Mouse (Mus musculus) adrenal gland, postnatal 4 days (tissue): ENCODE results near the gene Spatc1l. TPM values are rescaled to one million over a fixed set of nuclear protein-coding genes. Genes with fewer than 3 reads are reported as not detected.

Experiments used
- DNase-seq, 2 experiments: peaks; one replicate each; pipeline ENCODE4 v3.0.0; 2021 to 2022; ENCODE audit warnings: low spot score in 2 of 2, mixed read lengths in 2 of 2
- long read RNA-seq, 2 experiments: library from polyadenylated mRNA; stranded (forward); transcript quantifications; one replicate each; pipeline ENCODE4 v2.0.0; 2021
- total RNA-seq, 2 experiments: library from RNA; stranded (reverse); gene quantifications; 2 replicates each; pipeline ENCODE4 v1.2.3; 2021

The Spatc1l gene
- total RNA-seq: not detected
- long read RNA-seq, experiment 1: 0 reads
- long read RNA-seq, experiment 2: 0 reads

DNA sequence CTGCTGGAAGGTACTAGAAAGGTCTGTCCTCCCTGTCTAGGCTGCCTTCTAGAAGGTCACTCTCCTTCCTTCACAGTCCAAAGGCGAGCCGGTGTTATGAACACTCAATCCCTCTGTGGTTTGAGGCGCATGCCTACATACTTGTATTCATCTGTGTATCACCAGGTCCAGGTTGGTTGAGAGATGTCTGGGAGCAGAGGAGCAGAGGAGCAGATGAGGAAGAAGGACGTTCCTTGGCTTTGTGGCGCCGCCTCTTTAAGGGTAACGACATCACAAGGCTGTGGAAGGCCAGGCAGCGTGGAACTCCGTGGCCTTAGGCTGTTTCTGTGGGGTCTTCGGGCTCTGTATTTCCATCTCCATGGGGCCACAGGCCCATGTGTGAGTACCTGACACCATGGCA is at the start of gene Spatc1l:
Gene Spatc1l, plus strand, starts transcription at position 301 of the 400 bp plus-strand sequence.
- DNase-seq: no peak

DNA sequence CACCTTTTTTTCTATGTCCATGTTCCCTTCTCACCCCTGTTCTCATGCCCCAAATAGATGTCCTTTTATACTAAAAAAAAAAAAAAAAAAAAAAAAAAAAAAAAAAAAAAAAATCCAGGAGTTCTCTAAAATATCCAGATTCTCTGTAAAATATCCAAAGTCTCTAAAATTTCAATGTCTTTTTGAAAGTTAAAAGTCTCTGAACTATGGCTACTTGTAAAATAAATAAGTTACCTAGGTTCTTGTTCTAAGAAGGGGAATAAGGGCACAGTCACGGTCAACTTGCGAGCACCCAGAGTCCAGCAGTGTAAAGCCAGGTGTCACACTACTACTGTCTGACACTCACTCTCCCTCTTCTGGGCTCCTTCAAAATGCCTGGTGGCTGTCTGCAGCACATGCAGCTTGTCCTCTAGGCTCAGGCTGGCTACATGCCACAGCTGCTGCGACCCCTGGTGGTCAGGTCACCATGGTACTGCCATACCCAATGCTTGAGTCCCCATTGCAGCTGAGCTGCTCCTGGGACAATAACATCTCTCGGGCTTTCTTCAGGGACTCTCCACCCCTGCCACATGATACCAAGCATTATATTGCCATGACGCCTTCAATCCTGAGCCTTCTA is 49.0 kb upstream of the Spatc1l start:
- DNase-seq: peak; percentile 62 to 66

DNA sequence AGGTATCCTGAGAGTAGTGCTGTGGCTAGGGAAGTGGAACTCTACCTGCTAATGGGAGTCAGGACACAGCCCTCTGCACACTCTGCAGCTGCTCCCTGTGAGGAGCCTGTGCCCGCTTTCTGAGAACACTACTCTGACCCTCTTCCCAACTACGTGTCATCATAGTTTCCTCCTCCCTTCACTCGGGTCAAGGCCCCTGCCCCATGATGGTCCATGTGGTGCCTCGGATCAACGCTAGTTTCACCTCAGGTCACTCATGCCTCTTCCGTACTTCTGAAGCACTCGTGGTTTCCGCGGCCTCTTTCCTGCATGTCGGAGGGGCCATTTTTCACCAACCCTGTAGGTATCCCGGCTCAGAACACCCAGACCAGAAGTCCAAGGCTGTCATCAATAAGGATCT is 31.1 kb upstream of the Spatc1l start:
- DNase-seq: no peak

DNA sequence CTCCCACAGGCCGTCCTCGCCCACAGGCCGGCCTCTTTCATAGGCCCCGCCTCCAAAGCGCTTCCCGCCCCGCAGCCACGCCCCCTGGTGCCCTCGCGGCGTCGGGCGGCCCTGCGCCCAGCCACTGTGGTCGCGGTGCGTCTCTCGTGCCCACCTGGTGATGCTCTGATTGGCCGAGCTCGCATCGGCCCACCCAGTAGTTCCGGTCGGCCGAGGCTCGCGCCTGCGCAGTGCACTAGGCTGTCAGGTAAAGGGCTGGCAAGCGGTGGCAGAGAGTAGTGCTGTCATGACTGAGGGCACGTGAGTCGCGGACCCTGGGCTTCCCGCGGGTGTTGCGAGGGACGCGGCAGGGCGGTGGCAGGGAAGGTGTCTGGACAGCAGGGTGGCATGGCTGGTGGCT is 30.7 kb upstream of the Spatc1l start, which contains the start of gene Lss:
Gene Lss, plus strand, starts transcription at position 214 of the 400 bp plus-strand sequence.
- peak; percentile 90 to 92 for DNase-seq

DNA sequence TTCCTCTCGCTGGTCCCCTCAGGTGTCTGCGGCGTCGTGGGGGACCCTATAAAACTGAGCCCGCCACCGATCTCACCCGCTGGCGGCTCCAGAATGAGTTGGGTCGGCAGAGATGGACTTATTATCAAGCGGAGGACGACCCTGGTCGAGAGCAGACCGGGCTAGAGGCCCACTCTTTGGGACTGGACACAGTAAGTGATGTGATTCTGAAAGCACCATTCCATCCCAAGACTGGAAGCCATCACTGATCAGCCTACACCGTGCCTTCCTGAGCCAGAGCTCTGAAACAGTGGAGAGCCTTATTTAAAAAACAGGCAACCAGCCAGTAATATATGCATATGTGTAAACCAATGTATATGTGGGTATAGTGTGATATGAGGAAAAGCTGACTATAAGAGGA is 30.2 kb upstream of the Spatc1l start:
- DNase-seq: no peak

DNA sequence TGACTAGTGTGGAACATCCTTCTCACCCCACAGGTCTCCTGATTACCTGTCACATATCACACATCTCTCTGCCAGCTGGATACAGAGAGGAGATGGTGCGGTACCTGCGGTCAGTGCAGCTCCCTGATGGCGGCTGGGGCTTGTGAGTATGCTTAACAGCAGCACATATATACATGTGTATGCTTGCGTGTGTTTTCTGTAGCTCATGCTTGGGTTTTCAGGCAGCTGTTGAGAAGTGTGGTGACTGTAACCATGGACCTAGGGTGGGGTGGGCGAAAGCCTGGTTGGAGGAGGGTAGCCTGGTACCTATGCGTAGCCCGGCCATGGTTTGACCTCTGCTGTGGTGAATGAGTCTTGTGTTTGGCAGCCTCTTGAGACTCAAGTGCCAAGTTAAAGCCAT is 26.5 kb upstream of the Spatc1l start:
- no peak for DNase-seq

DNA sequence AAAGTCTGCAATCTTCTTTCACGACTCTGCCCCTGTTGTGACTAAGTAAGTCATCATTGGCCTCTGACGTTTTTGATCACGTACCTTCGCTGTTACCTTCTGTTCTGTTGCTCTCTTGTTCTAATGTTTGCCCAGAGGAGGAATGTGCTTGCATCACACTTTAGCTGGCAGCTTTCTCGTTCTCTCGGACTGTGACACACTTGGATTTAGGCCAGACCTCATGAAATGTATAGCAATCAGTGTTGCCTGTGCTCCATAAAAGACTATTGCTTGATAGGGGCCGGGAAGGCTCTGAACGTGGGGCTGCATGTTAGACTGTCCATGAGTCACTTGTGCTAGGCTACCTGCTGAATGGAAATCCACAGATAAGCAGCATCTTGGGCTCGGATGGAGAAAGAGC is 24.5 kb upstream of the Spatc1l start:
- no peak for DNase-seq

DNA sequence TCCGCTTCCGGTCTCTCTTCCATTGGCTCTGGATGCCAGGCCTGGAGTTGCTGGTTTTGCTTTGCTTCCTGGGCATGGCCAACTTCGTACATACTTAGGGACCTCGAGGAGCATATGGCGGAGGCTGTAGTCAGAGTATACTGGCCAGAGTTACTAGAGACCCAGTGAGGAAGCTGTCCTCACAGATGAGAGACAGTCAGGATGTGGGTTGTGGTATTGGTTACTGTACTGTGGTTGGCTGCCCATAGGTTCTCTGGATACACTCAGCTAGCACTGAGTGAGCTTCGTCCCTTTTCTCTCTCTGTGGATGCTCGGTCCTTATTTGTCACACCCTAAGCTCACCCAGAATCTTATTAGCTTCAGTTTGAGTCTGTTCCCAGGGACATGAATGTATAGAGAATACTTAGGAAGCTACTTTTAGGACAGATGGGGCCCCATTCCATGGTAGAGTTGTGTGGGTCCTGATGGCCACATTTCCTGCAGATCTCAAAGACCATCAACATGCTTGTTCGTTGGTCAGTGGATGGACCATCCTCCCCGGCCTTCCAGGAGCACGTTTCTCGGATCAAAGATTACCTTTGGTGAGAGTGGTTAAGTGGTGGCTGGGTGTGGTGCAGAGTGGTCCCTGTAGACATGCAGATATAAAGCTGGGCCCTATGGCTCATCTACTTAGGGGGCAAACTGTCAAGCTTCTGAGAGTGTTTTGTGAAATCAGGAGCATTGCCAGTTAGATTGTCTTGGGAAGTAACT is 20.6 kb upstream of the Spatc1l start:
- DNase-seq: no peak

DNA sequence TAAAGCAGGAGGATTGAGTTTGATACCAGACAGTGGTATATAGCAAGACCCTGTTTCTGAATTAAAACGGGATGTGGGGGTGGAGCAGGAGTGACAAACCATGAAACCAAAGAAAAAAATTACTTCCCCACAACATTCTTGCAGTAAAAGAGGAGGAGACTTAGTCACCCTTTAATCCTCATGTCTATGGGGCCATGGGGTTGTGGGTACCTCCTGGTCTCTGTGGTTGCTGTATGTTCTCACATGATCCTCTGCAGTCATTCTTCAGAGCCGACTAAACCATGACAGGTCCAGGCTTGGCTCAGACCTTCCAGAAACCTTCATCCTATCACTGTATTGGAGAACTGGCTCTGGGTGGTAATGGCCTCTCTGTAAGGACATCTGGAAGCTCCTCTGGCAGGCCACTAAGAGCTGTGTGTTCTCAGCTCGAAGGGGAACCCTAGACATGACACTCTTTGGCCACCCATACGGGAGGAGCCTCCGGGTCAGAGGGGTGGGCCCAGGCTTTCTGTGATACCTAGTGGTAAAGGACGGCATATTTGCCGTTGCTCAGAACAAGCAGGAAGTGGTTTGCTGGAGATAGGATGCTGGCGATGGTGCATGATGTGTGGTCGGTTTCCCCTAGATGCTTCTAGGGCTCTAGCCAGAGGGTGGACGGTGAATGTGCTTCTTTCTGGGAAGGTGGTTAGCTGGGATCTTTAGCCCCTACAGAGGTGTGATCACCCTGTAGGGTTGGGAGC is 19.3 kb upstream of the Spatc1l start:
- no peak for DNase-seq

DNA sequence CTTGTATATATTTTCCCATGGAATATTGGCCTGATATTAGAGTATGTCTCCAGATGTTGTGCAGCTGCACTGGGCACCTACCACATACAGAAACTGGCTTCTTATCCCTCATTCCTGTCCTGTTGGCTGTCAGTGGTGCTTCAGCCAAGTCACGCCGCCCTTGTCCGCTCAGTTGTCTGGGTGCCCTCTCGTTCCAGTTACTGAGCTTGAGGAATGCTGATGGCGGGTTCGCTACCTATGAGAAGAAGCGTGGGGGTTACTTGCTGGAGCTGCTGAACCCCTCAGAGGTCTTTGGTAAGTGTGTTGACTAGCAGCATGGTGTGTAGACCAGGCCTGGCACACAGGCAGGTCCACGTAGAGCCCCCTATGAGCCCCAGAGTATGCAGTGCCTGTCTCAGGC is 15.5 kb upstream of the Spatc1l start:
- no peak for DNase-seq

DNA sequence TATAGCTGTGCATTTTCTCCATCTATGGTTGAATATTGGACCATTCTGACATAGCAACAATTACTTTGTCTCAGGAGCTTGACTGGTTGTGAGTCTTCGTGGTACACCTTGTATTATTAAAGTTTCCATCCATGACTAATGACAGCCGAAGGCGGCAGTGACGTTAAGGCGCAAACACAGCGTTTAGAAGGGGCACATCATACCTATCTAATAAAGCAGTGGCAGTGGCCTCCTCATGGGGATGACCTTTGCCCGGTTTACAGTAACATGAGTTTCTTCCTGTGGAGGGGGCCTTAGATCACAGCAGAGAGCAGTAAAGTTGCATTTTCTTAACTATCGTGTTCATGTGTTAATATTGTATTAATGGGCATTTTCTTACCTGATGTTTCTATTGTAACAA is 13.9 kb upstream of the Spatc1l start:
- DNase-seq: no peak

DNA sequence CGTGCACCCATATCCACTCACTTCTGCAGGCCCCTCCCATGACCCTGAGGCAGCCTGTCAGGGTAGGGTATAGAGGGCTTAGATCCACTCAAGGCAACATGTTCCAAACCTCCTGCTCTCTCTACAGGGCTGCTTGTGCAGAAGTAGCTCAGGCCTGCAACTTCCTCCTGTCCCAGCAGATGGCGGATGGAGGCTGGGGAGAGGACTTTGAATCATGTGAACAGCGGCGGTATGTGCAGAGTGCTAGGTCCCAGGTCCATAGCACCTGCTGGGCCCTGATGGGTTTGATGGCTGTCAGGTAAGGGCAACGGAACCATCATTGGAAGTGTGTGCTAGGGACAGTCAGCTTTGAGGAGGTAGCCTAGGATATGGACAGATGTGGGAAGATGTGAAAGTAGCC is 11.6 kb upstream of the Spatc1l start:
- DNase-seq: no peak

DNA sequence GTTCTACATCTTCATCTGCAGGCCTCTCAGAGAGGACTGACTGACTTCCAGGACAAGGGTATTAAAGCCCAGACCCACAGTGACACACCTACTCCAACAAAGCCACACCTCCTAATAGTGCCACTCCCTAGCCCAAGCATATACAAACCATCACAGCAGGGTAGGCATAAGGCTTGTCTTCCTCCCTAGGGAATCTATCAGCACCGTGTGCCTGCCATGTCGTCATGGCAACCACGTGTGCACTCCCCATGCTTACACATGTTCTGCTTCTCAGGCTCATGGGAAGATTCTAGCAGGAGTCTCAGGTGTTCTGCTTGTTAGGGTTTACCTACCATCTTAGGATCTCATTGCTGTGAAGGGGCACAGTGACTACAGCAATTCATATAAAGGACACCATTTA is 10.5 kb upstream of the Spatc1l start:
- no peak for DNase-seq

DNA sequence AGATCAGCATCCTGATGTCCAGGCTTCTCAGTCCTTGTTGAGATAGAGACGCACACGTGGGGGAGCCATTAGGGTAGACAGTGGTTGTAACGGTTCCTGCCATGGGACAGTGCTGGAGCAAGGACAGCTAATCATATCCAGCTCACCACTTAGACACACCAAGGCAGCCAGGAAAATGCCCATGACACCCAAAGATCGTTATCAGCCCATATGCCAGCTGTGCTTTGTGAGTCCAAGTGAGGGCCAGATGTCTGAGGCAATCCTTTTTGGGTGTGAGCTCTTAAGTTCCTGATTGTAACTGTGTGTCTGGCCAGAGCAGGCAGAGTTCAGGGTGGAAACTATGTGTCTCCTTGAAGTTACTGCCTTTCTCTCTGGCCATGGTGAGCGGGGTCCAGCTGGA is 8.0 kb upstream of the Spatc1l start:
- DNase-seq: no peak

DNA sequence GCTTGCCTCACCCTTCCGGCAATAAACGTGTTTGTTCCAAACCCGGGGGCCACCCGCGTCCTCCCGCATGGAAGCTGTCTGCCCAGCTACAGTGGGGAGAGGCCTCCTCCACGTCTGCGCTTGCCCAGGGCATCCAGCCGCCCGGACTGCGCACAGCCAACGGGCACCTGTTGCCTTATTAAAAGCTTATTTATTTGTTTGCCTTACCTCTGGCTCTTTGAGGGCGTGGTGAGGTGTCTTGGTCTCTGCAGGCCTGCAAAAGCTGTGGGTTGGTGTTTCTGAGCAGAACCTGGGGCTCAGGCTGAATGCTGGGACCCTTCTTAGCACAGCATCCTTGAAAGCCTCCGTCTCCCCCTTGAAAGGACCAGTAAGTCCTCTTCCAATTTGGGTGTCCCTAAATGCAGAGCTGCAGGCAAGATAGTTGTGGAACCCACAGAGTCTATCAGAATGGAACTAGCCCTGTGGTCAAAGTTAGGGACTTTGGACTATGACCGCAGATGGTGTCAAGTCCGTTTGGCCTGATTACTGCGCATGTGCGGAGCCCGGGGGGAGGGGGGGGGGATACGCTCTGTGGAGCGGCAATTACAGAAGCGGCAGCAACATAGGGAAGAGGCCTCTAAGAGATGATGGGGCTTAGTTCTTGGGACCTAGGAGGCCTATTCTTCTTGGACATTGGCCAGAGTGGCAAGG is 8.1 kb downstream of the Spatc1l start:
- no peak for DNase-seq

DNA sequence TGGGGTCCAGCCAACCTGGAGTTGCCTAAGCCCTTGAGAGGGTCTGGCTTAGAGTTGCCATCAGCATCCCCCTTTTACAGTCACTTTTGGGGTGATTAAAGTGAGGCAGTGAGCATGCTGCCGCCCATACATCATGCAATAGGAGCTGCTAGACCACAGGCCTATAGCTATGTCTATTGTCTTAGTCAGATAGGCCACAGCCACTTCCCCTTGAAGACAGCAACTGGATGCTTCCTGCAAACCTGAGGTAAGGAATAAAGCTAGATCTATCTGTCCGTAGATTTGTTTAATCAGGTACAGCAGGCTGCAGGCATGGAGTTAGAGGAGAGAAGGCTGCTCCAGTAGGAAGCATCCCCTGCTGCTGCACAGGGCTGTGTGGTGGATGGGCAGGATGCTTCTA is 9.0 kb downstream of the Spatc1l start:
- DNase-seq: no peak

DNA sequence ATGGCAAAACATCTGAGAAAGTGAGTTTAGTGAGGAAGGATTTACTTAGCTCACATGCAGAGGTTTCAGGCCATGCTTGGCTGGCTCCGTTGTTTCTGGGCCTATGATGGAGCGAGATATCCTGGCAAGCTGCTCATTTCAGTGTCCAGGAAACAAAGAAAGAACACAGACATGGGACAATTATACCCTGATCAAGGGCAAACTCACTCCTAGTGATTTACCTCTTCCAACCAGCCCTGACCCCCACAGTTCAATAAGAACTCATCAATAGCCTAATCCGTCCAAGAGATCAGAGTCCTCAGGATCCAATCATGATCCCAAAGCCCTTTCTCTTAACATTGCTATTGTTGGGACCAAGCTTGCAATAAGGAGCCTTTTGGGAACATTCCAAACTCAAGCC is 10.1 kb downstream of the Spatc1l start:
- DNase-seq: no peak

DNA sequence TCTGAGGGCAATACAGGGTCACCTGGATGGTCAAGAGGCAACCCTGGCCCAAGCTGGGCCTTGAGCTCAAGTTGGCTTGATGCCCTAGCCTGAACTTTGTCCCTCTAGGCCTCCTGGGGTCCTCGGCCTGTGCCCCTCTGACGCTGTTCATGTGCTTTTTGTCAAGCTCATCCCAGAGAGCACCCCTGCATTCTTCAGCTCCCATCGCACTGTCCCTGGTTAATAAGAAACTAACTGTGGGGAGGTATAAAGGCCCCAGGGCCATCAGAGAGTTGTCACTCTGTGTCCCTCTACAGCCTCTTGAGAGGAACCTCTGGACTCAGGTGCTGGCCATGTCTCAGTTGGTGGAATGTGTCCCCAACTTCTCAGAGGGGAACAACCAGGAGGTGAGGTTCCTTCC is 13.3 kb downstream of the Spatc1l start, which contains the start of gene Ftcd:
Gene Ftcd, plus strand, starts transcription at position 275 of the 400 bp plus-strand sequence.
- no peak for DNase-seq

DNA sequence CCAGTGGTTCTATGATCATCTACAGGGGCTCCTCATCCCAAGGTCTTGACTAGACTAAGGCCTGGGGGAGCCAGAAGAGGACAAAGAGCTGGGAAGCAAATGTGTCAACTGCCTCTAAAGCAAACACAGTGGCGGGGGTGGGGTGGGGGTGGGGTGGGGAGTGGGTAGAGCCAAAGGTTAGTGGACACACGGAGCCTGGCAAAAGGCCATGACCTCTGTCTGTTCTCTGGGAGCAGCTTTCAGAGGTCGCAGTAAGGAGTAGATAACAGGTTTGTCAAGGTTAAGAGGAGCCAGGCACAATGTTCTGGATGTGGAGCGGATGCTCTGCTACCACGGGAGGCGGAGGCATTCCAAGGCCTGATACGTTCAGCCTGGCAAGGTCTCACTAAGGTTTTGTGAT is 14.8 kb downstream of the Spatc1l start:
- DNase-seq: no peak

DNA sequence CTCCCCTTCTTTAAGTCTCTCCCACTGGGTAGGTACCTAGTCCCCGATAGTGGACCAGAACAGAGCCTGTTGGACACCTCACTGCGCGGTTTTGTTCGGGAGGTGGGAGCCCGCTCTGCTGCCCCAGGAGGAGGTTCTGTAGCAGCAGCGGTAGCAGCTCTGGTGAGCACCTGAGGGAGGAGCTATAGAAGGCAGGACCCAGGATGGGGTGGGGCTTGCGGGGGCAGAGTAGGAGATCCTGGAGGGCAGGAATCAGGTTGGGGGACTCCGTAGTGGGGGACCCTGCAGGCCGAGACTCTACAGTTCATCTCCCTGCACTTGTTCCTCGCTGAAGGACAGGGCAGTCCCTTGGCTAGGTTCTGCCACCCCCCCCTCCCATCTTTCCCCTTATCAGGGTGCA is 22.1 kb downstream of the Spatc1l start:
- DNase-seq: no peak

DNA sequence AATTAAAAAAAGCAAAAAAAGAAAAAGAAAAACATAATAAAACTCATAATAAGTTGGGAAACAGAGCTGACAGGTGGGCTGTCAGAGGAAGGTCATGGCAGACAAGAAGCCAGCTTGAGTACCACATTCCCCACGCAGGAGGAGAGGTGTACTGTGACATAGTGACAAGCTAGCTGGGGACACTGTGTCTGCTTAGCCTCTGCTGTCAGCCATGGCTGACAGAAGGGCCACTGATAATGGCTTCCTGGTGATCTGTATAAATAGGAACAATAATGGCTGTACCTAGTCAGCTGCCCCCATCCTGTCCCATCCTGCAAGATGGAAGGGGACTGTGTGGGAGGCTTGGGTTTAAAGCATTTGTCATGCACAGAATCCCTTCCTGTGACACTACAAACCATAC is 24.1 kb downstream of the Spatc1l start:
- no peak for DNase-seq

DNA sequence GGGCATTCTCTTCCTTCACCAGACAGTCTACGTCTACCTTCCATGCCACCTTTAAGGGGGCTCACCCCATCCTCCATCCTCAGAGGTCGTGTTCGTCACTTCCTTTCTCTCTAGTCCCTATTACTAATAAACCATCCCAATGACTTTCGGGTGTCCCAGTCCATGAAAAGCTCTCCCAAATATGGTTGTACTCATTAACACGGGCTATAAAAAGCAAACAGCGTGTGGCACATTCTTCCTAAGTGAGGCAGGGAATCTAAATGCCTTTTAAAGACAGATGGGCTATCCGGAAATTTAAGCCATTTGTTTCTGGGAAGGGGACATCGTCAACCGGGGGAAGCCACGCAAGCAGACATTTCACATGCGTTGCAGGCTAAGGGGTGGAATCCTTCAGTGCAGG is 28.1 kb downstream of the Spatc1l start:
- no peak for DNase-seq
